Mouse (Mus musculus) retina, postnatal 1 day (tissue): ENCODE measurements around the gene Stk16.

ENCODE experiments used
- DNase-seq: peaks from one replicate; pipeline ENCODE4 v3.0.0-alpha.2; 2012

Stk16 gene

DNA sequence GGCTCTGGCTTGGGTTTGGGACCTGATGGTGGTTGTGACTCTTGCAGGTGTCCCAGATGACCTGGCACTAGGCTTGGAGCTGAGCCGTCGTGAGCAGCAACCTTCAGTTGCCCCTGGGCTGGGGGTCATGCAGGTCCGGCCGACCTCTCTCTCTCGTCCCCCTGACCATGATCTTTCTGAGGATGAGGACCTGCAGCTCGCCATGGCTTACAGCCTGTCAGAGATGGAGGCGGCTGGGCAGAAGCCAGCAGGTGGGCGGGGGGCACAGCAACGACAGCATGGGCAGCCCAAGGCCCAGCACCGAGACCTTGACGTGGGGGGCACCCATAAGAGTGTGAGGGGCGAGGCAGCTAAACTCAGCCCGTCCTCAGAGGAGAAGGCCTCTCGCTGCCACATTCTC lies 32.8 kb downstream of the Stk16 start:
- no peak for DNase-seq

DNA sequence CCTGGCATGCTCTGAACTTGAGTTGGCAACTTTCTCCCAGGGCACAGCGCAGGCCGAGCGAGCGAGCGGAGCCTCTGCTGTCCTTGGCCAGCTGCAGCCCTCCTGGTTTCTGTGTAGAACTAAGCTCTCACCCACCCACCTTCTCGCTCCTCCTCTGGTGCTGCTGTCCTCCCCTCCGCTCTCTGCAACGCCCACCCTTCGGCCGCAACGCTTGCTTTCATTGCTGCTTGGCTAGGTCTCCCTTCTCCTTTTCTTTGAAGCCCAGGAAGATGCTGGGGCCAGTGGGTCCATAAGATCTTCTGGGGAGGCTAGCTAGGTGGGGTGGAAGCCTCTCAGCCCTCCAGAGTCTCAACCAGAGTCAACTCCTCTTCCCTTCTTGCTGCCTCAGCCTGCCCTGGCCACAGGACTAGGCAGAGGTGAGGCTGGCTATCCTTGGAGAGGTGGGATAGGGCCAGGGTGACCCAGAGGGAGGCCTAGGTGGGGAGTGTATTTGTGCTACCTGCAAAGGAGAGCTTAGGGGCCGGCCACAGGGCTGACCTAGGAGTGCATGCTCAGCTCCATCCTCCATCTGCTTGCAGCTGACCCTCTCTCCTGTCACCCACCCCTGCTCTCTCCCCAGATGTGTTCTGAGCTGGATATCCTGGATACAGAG lies 33.7 kb downstream of the Stk16 start:
- no peak for DNase-seq

DNA sequence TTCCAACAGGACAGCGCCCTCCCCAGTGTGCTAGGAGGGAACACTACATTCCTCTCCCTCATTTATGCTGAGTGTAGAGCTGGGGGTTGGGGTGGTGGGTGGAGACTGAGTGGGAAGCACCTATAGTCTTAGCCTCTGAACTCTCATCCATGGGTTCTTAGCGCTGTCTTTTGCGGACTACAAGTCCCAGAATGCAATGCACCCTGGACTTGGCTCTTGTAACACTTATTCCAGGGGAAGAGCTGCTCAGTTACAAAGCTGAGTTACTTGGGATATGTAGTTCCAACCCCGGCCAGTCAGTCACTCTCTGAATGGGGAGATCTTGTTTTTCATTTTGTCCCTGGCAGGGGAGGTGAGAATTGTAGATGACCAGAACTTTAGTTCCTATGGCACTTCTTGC lies 34.2 kb downstream of the Stk16 start:
- DNase-seq = peak; percentile 82

- DNase-seq = no peak
Measured at GRCm38 (mm10) chr1:75247071-75247930, 36.7 kb downstream of the Stk16 start.

- DNase-seq = no peak
Measured at GRCm38 (mm10) chr1:75248041-75248772, 37.6 kb downstream of the Stk16 start.

DNA sequence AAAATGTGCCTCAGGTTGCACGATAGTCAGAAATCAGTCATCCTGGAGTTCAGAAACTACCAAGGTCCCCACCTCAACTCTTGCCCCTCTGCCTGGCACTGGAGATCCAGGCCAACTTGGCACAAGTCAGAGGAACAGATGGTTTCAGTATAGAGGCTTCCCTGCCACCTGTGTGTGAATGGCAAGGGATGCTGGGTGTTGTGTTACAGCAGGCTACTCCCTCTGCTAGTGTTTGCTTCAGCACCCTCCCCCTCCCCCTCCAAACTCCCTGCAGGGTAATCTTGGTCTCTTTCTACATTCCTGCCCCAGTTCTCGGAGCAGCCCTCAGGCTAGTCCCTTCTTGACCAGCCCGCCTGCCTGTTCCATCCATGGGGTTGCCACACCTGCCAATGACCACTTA lies 39.9 kb downstream of the Stk16 start:
- DNase-seq = peak; percentile 44

DNA sequence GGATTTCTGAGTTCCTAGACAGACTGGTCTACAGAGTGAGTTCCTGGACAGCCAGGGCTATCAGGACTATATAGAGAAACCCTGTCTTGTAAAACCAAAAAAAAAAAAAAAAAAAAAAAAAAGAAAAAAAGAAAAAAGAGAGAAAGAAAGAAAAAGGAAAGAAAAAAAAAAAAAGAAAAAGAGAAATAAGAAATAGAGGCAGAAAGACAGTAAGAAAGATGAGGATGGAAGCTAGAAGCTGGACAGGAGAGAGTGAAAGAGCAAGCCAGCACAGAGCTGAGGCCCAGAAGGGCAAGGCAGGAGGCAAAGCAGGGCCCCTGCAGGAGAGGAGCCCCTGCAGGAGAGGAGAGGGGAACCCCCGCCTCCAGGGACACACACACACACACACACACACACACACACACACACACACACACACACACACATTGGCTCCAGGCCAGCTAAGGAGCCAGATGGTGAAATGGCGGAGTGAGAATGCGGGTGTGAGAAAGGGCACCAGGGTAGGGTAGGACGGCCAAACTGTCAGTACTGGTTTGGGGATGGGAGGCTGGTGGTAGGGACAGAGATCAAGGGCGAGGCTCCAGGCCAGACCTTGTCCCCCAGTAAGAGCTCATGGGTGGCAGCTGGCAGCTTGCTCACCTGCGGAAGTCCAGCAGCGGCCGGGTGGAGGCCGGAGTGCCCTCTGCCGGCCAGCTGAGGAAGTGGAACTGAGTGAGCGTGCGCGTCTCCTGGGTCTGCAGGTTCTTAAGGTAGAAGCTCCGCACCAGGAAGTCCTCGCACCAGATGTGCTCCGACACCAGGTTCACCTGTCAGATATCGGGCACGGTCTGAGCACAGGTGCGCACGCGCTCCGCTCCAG lies 40.7 kb downstream of the Stk16 start:
- DNase-seq = peak; percentile 85

GRCm38 (mm10) chr1:75252308-75252707 lies 41.7 kb downstream of the Stk16 start:
- DNase-seq = no peak

DNA sequence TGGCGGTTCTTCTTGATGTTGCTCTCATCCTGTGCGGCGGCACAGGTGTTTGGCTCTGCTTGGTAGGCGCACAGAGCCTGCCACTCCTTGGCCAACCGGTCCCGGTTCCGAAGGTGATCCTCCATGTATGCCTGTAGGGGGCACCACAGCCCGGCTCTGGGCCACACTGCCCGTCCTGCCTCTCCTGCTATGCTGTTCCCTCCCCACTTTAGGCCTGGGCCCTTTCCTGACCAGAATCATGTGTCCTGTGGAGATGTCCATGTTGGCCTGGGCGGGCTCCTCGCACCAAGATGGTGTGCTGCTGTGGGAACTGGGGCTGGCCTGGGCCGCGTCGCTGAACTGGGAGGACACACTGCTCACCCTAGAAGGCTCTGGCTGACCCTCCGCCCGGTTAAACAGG lies 42.4 kb downstream of the Stk16 start:
- no peak for DNase-seq

DNA sequence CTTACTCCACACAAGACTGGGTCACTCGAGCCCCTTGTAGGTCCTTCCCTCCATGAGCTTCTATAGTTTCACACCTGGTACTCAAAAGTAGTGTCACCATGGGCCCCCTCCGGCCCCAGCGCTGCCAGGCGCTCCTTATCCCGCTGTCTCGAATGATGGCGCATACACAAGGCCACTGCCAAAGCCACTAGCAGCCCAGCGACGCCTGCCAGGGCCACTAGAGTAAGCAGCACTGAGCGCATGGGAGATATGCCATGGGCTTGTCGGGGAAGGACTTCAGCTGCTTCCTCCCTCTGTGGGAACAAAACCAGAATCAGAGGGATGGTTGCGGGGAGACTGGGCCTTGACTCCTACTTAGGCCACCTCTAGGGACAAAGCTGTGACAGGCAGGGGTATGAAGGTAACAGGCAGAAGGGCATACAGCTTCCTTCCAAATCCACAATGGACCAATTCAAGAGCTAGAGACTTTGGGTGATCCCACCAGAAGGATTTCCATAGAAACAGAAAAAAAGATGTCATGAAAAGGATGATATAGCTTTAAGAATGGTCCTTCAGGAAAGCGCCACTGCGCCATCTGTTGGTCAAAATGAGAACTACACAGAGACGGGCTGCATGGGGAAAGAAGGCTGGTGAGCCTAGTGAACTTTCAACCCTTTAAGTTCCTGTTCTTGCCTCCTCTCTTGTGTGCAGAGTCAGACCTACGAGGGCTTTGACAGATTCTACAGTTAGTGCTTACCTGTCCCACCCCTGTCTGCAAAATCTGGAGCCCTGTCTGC lies 43.4 kb downstream of the Stk16 start:
- peak; percentile 84 for DNase-seq

- DNase-seq = no peak
Measured at GRCm38 (mm10) chr1:75254625-75255013, 44.0 kb downstream of the Stk16 start.

- no peak for DNase-seq
Measured at GRCm38 (mm10) chr1:75255516-75256046, 44.9 kb downstream of the Stk16 start.

- no peak for DNase-seq
Measured at GRCm38 (mm10) chr1:75261278-75261677, 50.6 kb downstream of the Stk16 start.

DNA sequence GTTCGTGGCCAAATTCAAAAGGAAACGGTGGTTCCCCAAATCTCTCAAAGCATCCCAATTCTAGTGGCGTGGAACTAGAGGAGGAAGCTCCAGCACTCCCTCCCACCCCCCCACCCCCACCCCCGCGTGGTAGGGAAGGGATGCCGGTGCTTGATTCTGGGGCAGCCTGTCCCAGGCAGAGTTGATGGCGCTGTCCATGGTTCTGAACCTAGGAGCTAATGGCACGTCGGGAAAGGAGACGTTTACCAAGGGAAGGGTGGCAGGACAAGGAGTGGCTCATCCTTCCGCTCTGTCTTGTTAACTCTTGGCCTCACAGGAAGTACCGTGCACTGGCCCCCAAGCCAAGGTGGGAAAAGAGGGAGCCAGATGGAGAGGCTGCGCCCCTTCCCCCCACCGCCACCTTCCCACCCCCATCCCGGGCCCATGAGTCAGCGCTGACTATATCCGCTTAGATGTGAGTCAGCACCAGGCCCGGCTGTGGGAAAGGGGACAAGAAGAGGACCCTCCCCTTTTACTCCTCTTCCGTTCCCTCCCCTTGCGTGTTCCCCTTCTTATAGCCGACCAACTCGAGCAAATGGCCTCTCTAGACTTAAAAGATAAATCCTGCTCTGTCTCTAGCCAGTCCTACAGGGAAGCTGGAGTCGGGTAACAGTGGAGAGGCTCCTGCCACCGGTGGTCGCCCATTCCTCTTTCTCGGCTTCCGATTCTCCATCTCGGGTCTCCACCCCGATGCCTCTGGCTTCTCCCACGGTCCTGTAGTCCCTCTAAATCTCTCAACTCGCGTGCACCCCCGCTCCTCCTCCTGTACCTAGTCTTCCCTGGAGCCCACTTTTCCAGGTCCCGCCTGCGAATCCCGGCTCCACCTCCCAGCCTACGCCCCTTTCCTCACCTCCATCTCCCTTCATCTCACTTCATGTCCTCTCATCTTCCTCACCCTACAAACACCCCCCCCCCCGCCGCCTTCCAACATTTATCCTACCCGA lies 52.6 kb downstream of the Stk16 start:
- peak; percentile 82 for DNase-seq

- peak; percentile 67 for DNase-seq
Measured at GRCm38 (mm10) chr1:75264091-75264880, 53.6 kb downstream of the Stk16 start, which contains the start of gene Ptprn. TSS of gene Ptprn (minus strand) at chr1:75264502.
